Mouse (Mus musculus): ENCODE measurements around the gene Gm10638.

- TF ChIP-seq CTCF (conservative IDR thresholded peaks at IDR 0.05; ENCODE audit: low read length) (no peak), POU5F1 (IDR thresholded peaks at IDR 0.05; ENCODE audit: borderline replicate concordance, low read length) (no peak), NANOG (IDR thresholded peaks at IDR 0.05; ENCODE audit: borderline replicate concordance, low read length) (no peak)
Measured at GRCm38 (mm10) chr8:86726959-86727358, 18.5 kb upstream of the Gm10638 start.

All from E14TG2a.4 (cell line).